Mouse (Mus musculus): ENCODE data around the gene Podxl. TPM values are rescaled to one million over a fixed set of nuclear protein-coding genes. Genes with fewer than 3 reads are reported as not detected.

The Podxl gene
- 10.8 and 12.1 TPM in 2 replicates for polyA plus RNA-seq (2012; rRNA removed)

GRCm38 (mm10) chr6:31563235-31564181 lies at the start of gene Podxl:
Gene Podxl (minus strand): TSS chr6:31563981.

Other genes with a start within 250 kb of the Podxl start
- gene Mkln1, start 165.2 kb downstream of the Podxl start, polyA plus RNA-seq (2012; rRNA removed): 4.7 and 9.4 TPM in 2 replicates